Mouse (Mus musculus): ENCODE data around the gene Dlgap5. TPM values are rescaled to one million over a fixed set of nuclear protein-coding genes. Genes with fewer than 3 reads are reported as not detected.

Gene Dlgap5
- polyA plus RNA-seq, 1 experiment: 4.0 TPM

- no peak for TF ChIP-seq GATA1 (IDR thresholded peaks at IDR 0.05; ENCODE audit: low read length)
Measured at GRCm38 (mm10) chr14:47370790-47371189, 47.4 kb downstream of the Dlgap5 start.

- TF ChIP-seq GATA1 (IDR thresholded peaks at IDR 0.05; ENCODE audit: low read length): no peak
Measured at GRCm38 (mm10) chr14:47369741-47370140, 48.5 kb downstream of the Dlgap5 start.

GRCm38 (mm10) chr14:47367461-47367860 is 50.7 kb downstream of the Dlgap5 start, which contains the start of gene Lgals3:
Lgals3 (plus strand) TSS chr14:47367751.
- TF ChIP-seq GATA1 (IDR thresholded peaks at IDR 0.05; ENCODE audit: low read length): no peak

- no peak for TF ChIP-seq GATA1 (IDR thresholded peaks at IDR 0.05; ENCODE audit: low read length)
Measured at GRCm38 (mm10) chr14:47366881-47367321, 51.3 kb downstream of the Dlgap5 start.

- no peak for TF ChIP-seq GATA1 (IDR thresholded peaks at IDR 0.05; ENCODE audit: low read length)
Measured at GRCm38 (mm10) chr14:47364742-47365449, 53.3 kb downstream of the Dlgap5 start.

GRCm38 (mm10) chr14:47361899-47362298 is 56.3 kb downstream of the Dlgap5 start:
- TF ChIP-seq GATA1 (IDR thresholded peaks at IDR 0.05; ENCODE audit: low read length): no peak

GRCm38 (mm10) chr14:47361418-47361817 is 56.8 kb downstream of the Dlgap5 start:
- no peak for TF ChIP-seq GATA1 (IDR thresholded peaks at IDR 0.05; ENCODE audit: low read length)

GRCm38 (mm10) chr14:47359610-47360009 is 58.6 kb downstream of the Dlgap5 start:
- no peak for TF ChIP-seq GATA1 (IDR thresholded peaks at IDR 0.05; ENCODE audit: low read length)

- no peak for TF ChIP-seq GATA1 (IDR thresholded peaks at IDR 0.05; ENCODE audit: low read length)
Measured at GRCm38 (mm10) chr14:47356622-47357021, 61.6 kb downstream of the Dlgap5 start.

GRCm38 (mm10) chr14:47354948-47355347 is 63.3 kb downstream of the Dlgap5 start:
- no peak for TF ChIP-seq GATA1 (IDR thresholded peaks at IDR 0.05; ENCODE audit: low read length)

- TF ChIP-seq GATA1 (IDR thresholded peaks at IDR 0.05; ENCODE audit: low read length): no peak
Measured at GRCm38 (mm10) chr14:47354111-47354577, 64.1 kb downstream of the Dlgap5 start.

GRCm38 (mm10) chr14:47353240-47353639 is 65.0 kb downstream of the Dlgap5 start:
- no peak for TF ChIP-seq GATA1 (IDR thresholded peaks at IDR 0.05; ENCODE audit: low read length)

- no peak for TF ChIP-seq GATA1 (IDR thresholded peaks at IDR 0.05; ENCODE audit: low read length)
Measured at GRCm38 (mm10) chr14:47352272-47352671, 65.9 kb downstream of the Dlgap5 start.

- no peak for TF ChIP-seq GATA1 (IDR thresholded peaks at IDR 0.05; ENCODE audit: low read length)
Measured at GRCm38 (mm10) chr14:47350974-47351373, 67.2 kb downstream of the Dlgap5 start.

GRCm38 (mm10) chr14:47346715-47347114 is 71.5 kb downstream of the Dlgap5 start:
- no peak for TF ChIP-seq GATA1 (IDR thresholded peaks at IDR 0.05; ENCODE audit: low read length)

GRCm38 (mm10) chr14:47341811-47342291 is 76.4 kb downstream of the Dlgap5 start:
- no peak for TF ChIP-seq GATA1 (IDR thresholded peaks at IDR 0.05; ENCODE audit: low read length)
